Mouse (Mus musculus) bone marrow macrophage, adult 2 months (primary cell): Measurements from ENCODE around the gene Map3k13.

Experiments
- CTCF ChIP-seq: IDR thresholded peaks from 2 replicates; pipeline ENCODE4 v1.5.1; 2012; ENCODE audit warnings: low read depth, mild to moderate bottlenecking, low read length, moderate library complexity
- POLR2A ChIP-seq: IDR thresholded peaks from 2 replicates; pipeline ENCODE4 v1.6.1; 2012; ENCODE audit warnings: mild to moderate bottlenecking, low read depth, low read length, borderline replicate concordance

DNA sequence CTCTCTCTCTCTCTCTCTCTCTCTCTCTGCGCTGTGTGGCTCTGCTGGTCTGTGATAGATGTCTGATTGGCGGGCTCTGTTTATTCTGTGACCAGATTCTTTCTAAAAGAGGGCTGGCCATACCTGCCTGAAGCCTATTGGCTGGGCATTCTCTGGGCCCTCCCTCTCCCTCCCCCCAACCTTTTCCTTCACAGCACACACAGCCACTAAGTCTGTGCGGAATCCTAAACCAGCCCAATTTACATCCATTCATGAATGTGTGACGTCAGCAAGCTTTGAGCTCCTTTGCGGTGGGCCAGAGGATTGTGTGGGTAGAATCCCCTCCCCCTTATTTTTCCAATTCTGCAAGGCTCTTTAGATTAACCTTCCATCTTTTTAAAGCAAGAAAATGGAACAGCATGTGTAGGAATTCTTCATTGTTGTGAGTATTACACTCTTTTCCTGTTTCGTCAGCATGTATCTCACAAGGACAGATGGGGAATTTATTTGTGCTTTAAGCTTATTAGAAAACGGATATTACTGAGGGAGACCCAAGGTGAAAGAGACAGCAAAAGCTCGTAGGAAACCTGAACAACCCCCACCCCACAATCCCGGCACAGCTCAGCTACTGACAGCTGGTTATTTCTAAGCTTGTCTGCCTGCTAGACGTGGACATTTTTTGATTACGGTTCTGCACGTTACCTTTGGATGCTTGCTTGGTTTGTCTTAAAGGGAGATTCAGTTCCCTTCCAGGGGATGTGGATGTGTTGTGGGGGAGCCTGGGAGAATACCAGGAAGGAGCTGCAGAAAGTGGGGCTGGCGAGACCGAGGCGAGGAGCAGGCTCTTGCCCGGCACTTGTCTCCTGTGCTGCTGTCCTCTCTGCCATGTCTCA is 51.9 kb downstream of the Map3k13 start:
- TF ChIP-seq POLR2A = no peak
- TF ChIP-seq CTCF = no peak
